Mouse (Mus musculus) cerebellum, postnatal 36 days (tissue): ENCODE results near the gene Msto1.
"Not testable (repeated sequence)": the region's sequence is repeated elsewhere in the genome, so short reads cannot be mapped to it uniquely, and the experiment has no call there.

ENCODE experiments used
- DNase-seq, 2 experiments: peaks; one replicate each; pipeline ENCODE4 v3.0.0; 2021 to 2022; ENCODE audit warnings: mixed read lengths in 2 of 2

The Msto1 gene

GRCm38 (mm10) chr3:88913511-88914383 lies at the start of gene Msto1:
Gene Msto1 (minus strand): TSS chr3:88913999.
- peak; percentile 88 to 91 for DNase-seq

- DNase-seq, result not testable (repeated sequence)
These were observed 49.4 kb upstream of the Msto1 start for GRCm38 (mm10) chr3:88963211-88963610.

GRCm38 (mm10) chr3:88953736-88954135 lies 39.9 kb upstream of the Msto1 start:
- no peak for DNase-seq

GRCm38 (mm10) chr3:88953246-88953645 lies 39.4 kb upstream of the Msto1 start:
- DNase-seq, result no peak

GRCm38 (mm10) chr3:88951327-88951800 lies 37.6 kb upstream of the Msto1 start:
- DNase-seq, result no peak

GRCm38 (mm10) chr3:88950576-88951326 lies 37.0 kb upstream of the Msto1 start, which contains the start of the genes Ash1l and Dap3:
Gene Ash1l (plus strand): TSS chr3:88950622.
Gene Dap3 (minus strand): TSS chr3:88951181.
- peak in 1 of 2 experiments; percentile 71 for DNase-seq

- DNase-seq, result peak; percentile 84 to 87
These were observed 36.2 kb upstream of the Msto1 start for GRCm38 (mm10) chr3:88949786-88950575.

GRCm38 (mm10) chr3:88944109-88944508 lies 30.3 kb upstream of the Msto1 start:
- no peak for DNase-seq

GRCm38 (mm10) chr3:88942316-88942880 lies 28.6 kb upstream of the Msto1 start:
- DNase-seq, result no peak

GRCm38 (mm10) chr3:88939749-88940148 lies 25.9 kb upstream of the Msto1 start:
- DNase-seq, result peak in 1 of 2 experiments; percentile 21

GRCm38 (mm10) chr3:88939071-88939470 lies 25.3 kb upstream of the Msto1 start:
- no peak for DNase-seq

GRCm38 (mm10) chr3:88929501-88929900 lies 15.7 kb upstream of the Msto1 start:
- DNase-seq, result no peak

- DNase-seq, result no peak
These were observed 11.9 kb upstream of the Msto1 start for GRCm38 (mm10) chr3:88925651-88926050.

- DNase-seq, result no peak
These were observed 10.3 kb upstream of the Msto1 start for GRCm38 (mm10) chr3:88923989-88924591.

- no peak for DNase-seq
These were observed 7.6 kb upstream of the Msto1 start for GRCm38 (mm10) chr3:88921411-88921810.

- no peak for DNase-seq
These were observed 5.2 kb upstream of the Msto1 start for GRCm38 (mm10) chr3:88918981-88919380.

- no peak for DNase-seq
These were observed 598 bp upstream of the Msto1 start for GRCm38 (mm10) chr3:88914384-88914810.

GRCm38 (mm10) chr3:88912585-88912984 lies 1.2 kb downstream of the Msto1 start:
- DNase-seq, result no peak

GRCm38 (mm10) chr3:88906393-88907159 lies 7.2 kb downstream of the Msto1 start:
- DNase-seq, result no peak

- DNase-seq, result no peak
These were observed 8.1 kb downstream of the Msto1 start for GRCm38 (mm10) chr3:88905741-88906140.

- no peak for DNase-seq
These were observed 8.6 kb downstream of the Msto1 start for GRCm38 (mm10) chr3:88905209-88905608.
